ENCODE assay signal across 31 mouse cellular contexts in genomic region chr5:146425656-146426055, GRCm38 (mm10). TPM values are rescaled to one million over a fixed set of nuclear protein-coding genes. Genes with fewer than 3 reads are reported as not detected.
DNase-seq lines count a peak whose midpoint lies in the region; ATAC-seq and TF ChIP-seq lines count a peak whose summit lies in the region.
"Had no signal": no experiment of that assay in that cellular context is flagged by ENCODE, and none has a peak within 500 bp of the region (broad histone marks: within the 10 kb centered on the region; RNA-seq: fewer than 3 reads in every experiment).

No protein-coding gene starts in this region.

- H3K4me3 ChIP-seq in hindbrain, postnatal 0 days (ENCODE audit: low read length) = no peak overlapping the region
- H3K4me3 ChIP-seq in hindbrain, embryonic 13.5 days = no peak overlapping the region
- H3K4me3 ChIP-seq: heart, embryonic 13.5 days; hindbrain, embryonic 12.5 days; liver, embryonic 15.5 days had no signal

- H3K36me3 ChIP-seq in hindbrain, postnatal 0 days (ENCODE audit: insufficient read depth, low read length) = no peaks in the 10 kb centered on the region
- no peaks in the 10 kb centered on the region for H3K36me3 ChIP-seq in hindbrain, embryonic 13.5 days
- H3K36me3 ChIP-seq: heart, embryonic 13.5 days; hindbrain, embryonic 12.5 days; liver, embryonic 15.5 days had no signal

- H3K27ac ChIP-seq in hindbrain, postnatal 0 days = peak overlapping the region; percentile 48; the same call in 1 of the 2 replicates
- no peak overlapping the region for H3K27ac ChIP-seq in hindbrain, embryonic 13.5 days
- H3K27ac ChIP-seq: heart, embryonic 13.5 days; liver, embryonic 15.5 days; macrophage had no signal

- DNase-seq in hindbrain, postnatal 0 days (ENCODE audit: low spot score) = peak; percentile 42
- peak; percentile 16 to 31 for DNase-seq in right cerebral cortex, postnatal 10 days (ENCODE audit: low spot score in 2 of 2)
- no peak for DNase-seq in right cerebral cortex, adult 2 months (ENCODE audit: low spot score in 2 of 2)
- DNase-seq in cerebellum, adult 8-10 months = peak; percentile 54
- peak; percentile 41 to 52 for DNase-seq in cerebellum, postnatal 36 days
- DNase-seq in thymus, postnatal 25 days = no peak
- DNase-seq in kidney, postnatal 25 days = no peak
- DNase-seq: adrenal gland, postnatal 14 days; gastrocnemius, postnatal 10 days; heart, postnatal 14 days; kidney, adult 18-20 months; layer of hippocampus, postnatal 36 days; liver; right cerebral cortex, postnatal 25 days; spleen, adult 18-20 months had no signal

- WGBS in hindbrain, postnatal 0 days = 69% methylated on average over 4 of the region's 4 CpGs
- WGBS in hindbrain, embryonic 13.5 days = 70% methylated on average over 4 of the region's 4 CpGs

- H3K4me1 ChIP-seq in hindbrain, postnatal 0 days (ENCODE audit: insufficient read depth, low read length) = no peaks in the 10 kb centered on the region
- peaks cover 33% of the 10 kb centered on the region for H3K4me1 ChIP-seq in hindbrain, embryonic 13.5 days (replicated peaks)
- H3K4me1 ChIP-seq: liver, embryonic 15.5 days had no signal

- peak; percentile 43 for ATAC-seq in hindbrain, postnatal 0 days
- no peak for ATAC-seq in hindbrain, embryonic 13.5 days (ENCODE audit: low FRiP score)
- ATAC-seq: CD4-positive, CD25-positive, alpha-beta regulatory T cell, adult 4 months; inflammation-experienced regulatory T-cells, adult 6 months had no signal

- no peak overlapping the region for H3K4me2 ChIP-seq in hindbrain, postnatal 0 days (ENCODE audit: low read depth, low read length)
- no peak overlapping the region for H3K4me2 ChIP-seq in hindbrain, embryonic 13.5 days
- H3K4me2 ChIP-seq: heart, embryonic 13.5 days; hindbrain, embryonic 12.5 days; liver, embryonic 15.5 days had no signal

- no peak for TF ChIP-seq CTCF in hindbrain, postnatal 0 days (IDR thresholded peaks at IDR 0.05; ENCODE audit: low read depth)

- H3K9me3 ChIP-seq in hindbrain, postnatal 0 days (ENCODE audit: low read length) = no peaks in the 10 kb centered on the region
- no peaks in the 10 kb centered on the region for H3K9me3 ChIP-seq in hindbrain, embryonic 13.5 days
- H3K9me3 ChIP-seq: heart, embryonic 13.5 days; hindbrain, embryonic 12.5 days; liver, embryonic 15.5 days had no signal

- H3K9ac ChIP-seq in hindbrain, postnatal 0 days (replicated peaks; ENCODE audit: low read length) = no peak overlapping the region
- H3K9ac ChIP-seq in hindbrain, embryonic 13.5 days = no peak overlapping the region
- H3K9ac ChIP-seq: heart, embryonic 13.5 days; hindbrain, embryonic 12.5 days; liver, embryonic 15.5 days had no signal

- no peaks in the 10 kb centered on the region for H3K27me3 ChIP-seq in hindbrain, postnatal 0 days (ENCODE audit: insufficient read depth, low read length)
- H3K27me3 ChIP-seq in hindbrain, embryonic 13.5 days = no peaks in the 10 kb centered on the region
- H3K27me3 ChIP-seq: hindbrain, embryonic 12.5 days; liver, embryonic 15.5 days had no signal

RNA-seq across cellular contexts. Expression of gene Wasf3, which starts 40.9 kb away (rescaled TPM):
- total RNA-seq in hindbrain, postnatal 0 days (2014; rRNA removed) = 38.6 and 39.8 TPM in 2 replicates
- 15.7 and 17.0 TPM in 2 replicates for polyA plus RNA-seq in hindbrain, postnatal 0 days (2015; fragmentation: Nextera tagmentation; extraction: Ambion mirVana)
- polyA plus RNA-seq in hindbrain, embryonic 13.5 days (2015; fragmentation: Nextera tagmentation; extraction: Ambion mirVana) = 14.1 and 14.2 TPM in 2 replicates
- total RNA-seq: granulocyte monocyte progenitor cell, adult 5-6 weeks; monocyte, adult 5-6 weeks had no signal
- polyA plus RNA-seq: CD4-positive, CD25-positive, alpha-beta regulatory T cell, adult 4 months; inflammation-experienced regulatory T-cells, adult 6 months; macrophage had no signal

RNA-seq across cellular contexts. Expression of gene Gm6408, which starts 56.1 kb away (rescaled TPM):
- total RNA-seq in hindbrain, postnatal 0 days (2014; rRNA removed) = 0.63 TPM in 1 of 2 replicates, not detected in the other
- not detected in 2 replicates for polyA plus RNA-seq in hindbrain, postnatal 0 days (2015; fragmentation: Nextera tagmentation; extraction: Ambion mirVana)
- polyA plus RNA-seq in hindbrain, embryonic 13.5 days (2015; fragmentation: Nextera tagmentation; extraction: Ambion mirVana) = not detected in 2 replicates
- total RNA-seq: adrenal gland, postnatal 14 days; gastrocnemius, postnatal 10 days; granulocyte monocyte progenitor cell, adult 5-6 weeks; heart, postnatal 14 days; layer of hippocampus, adult 18-20 months; layer of hippocampus, postnatal 36 days; left cerebral cortex, postnatal 36 days; monocyte, adult 5-6 weeks had no signal
- polyA plus RNA-seq: CD4-positive, CD25-positive, alpha-beta regulatory T cell, adult 4 months; embryonic facial prominence, embryonic 14.5 days; forebrain, embryonic 14.5 days; heart, embryonic 13.5 days; hindbrain, embryonic 12.5 days; inflammation-experienced regulatory T-cells, adult 6 months; kidney, embryonic 16.5 days; liver, embryonic 15.5 days; lung, embryonic 16.5 days; macrophage; neural tube, embryonic 11.5 days had no signal

Comparison
In these comparisons a context has a peak if more than half of its experiments do, and no peak if none do; other contexts are left out.
1. DNase-seq: peak in hindbrain, postnatal 0 days (single experiment), right cerebral cortex, postnatal 10 days (2 of 2), cerebellum, adult 8-10 months (single experiment) and cerebellum, postnatal 36 days (2 of 2); none in right cerebral cortex, adult 2 months (0 of 2), thymus, postnatal 25 days (single experiment) and kidney, postnatal 25 days (0 of 2).